Mouse (Mus musculus) CH12.LX (cell line): ENCODE results near the gene Cd59b. TPM values are rescaled to one million over a fixed set of nuclear protein-coding genes. Genes with fewer than 3 reads are reported as not detected.

ENCODE experiments used
- DNase-seq: peaks from one replicate; pipeline ENCODE4 v3.0.0-alpha.2; 2013; ENCODE audit errors: extremely low read depth
- H3K27ac ChIP-seq: 2 replicates; pipeline ENCODE4 v1.5.1; 2012; ENCODE audit warnings: low read depth, mild to moderate bottlenecking, control low read depth, moderate library complexity; ENCODE audit not compliant: insufficient read depth
- H3K27me3 ChIP-seq: replicated peaks from 2 replicates; pipeline ENCODE3; 2012; ENCODE audit warnings: inconsistent platforms
- H3K36me3 ChIP-seq, 2 experiments: replicated peaks in 1 of 2; 2 replicates each; pipeline versions ENCODE3 to v1.6.1; 2012; ENCODE audit warnings: inconsistent platforms in 1 of 2, low read length in 1 of 2, mild to moderate bottlenecking in 1 of 2, mixed read lengths in 1 of 2, moderate library complexity in 1 of 2; ENCODE audit not compliant: control insufficient read depth in 1 of 2, insufficient read depth in 1 of 2
- H3K4me1 ChIP-seq, 2 experiments: 2 replicates each; pipeline ENCODE4 v1.6.1; 2012; ENCODE audit warnings: inconsistent platforms in 1 of 2, moderate library complexity in 1 of 2; ENCODE audit not compliant: insufficient read depth in 2 of 2, control insufficient read depth in 1 of 2
- H3K4me2 ChIP-seq: 2 replicates; pipeline ENCODE4 v1.6.1; 2012; ENCODE audit warnings: low read depth, mild to moderate bottlenecking, control low read depth; ENCODE audit not compliant: poor library complexity, insufficient read depth, severe bottlenecking
- H3K4me3 ChIP-seq, 3 experiments: fragments of 150-350 bp in 1 of 3; sonication (generic) in 1 of 3; replicated peaks in 1 of 3; 2 replicates each; pipeline versions ENCODE3 to v1.5.1; 2011 to 2012; ENCODE audit warnings: low read depth in 2 of 3, low read length in 2 of 3, mild to moderate bottlenecking in 2 of 3, moderate library complexity in 2 of 3, control low read depth in 1 of 3, improper control_type of control experiment in 1 of 3, inconsistent platforms in 1 of 3, mixed read lengths in 1 of 3; ENCODE audit not compliant: poor library complexity in 1 of 3
- H3K79me2 ChIP-seq: replicated peaks from 2 replicates; pipeline ENCODE4 v1.6.1; 2012; ENCODE audit warnings: mild to moderate bottlenecking, moderate library complexity; ENCODE audit not compliant: control insufficient read depth, poor library complexity, insufficient read depth, severe bottlenecking; ENCODE audit errors: extremely low read depth
- H3K9ac ChIP-seq: 2 replicates; pipeline ENCODE4 v1.6.1; 2012; ENCODE audit warnings: low read depth, mild to moderate bottlenecking, control low read depth, moderate library complexity; ENCODE audit not compliant: insufficient read depth
- H3K9me3 ChIP-seq: replicated peaks from 2 replicates; pipeline ENCODE3; 2012; ENCODE audit warnings: low read length, inconsistent platforms, mixed read lengths
- BHLHE40 ChIP-seq: IDR thresholded peaks from 2 replicates; pipeline ENCODE4 v1.6.1; 2011; ENCODE audit warnings: mild to moderate bottlenecking, low read depth, low read length, improper control_type of control experiment
- CHD2 ChIP-seq: IDR thresholded peaks from 2 replicates; pipeline ENCODE4 v1.6.1; 2011; ENCODE audit warnings: low read length, improper control_type of control experiment
- JUND ChIP-seq: conservative IDR thresholded peaks from 2 replicates; pipeline ENCODE4 v1.6.1; 2011; ENCODE audit warnings: low read depth, low read length, improper control_type of control experiment
- KAT2A ChIP-seq: IDR thresholded peaks from 2 replicates; pipeline ENCODE4 v1.6.1; 2012; ENCODE audit warnings: low read length, improper control_type of control experiment, inconsistent platforms; ENCODE audit not compliant: insufficient replicate concordance
- MEF2A ChIP-seq: IDR thresholded peaks from 2 replicates; pipeline ENCODE4 v1.6.1; 2014; ENCODE audit warnings: low read depth, mild to moderate bottlenecking, inconsistent platforms, low read length, improper control_type of control experiment, borderline replicate concordance
- MXI1 ChIP-seq: IDR thresholded peaks from 2 replicates; pipeline ENCODE4 v1.6.1; 2011; ENCODE audit warnings: mild to moderate bottlenecking, low read depth, low read length, improper control_type of control experiment
- NRF1 ChIP-seq: IDR thresholded peaks from 2 replicates; pipeline ENCODE4 v1.6.1; 2014; ENCODE audit warnings: low read depth, mild to moderate bottlenecking, inconsistent platforms, low read length, improper control_type of control experiment, moderate library complexity
- POLR2A ChIP-seq: IDR thresholded peaks from 2 replicates; pipeline ENCODE4 v1.6.1; 2011; ENCODE audit warnings: low read depth, mild to moderate bottlenecking, improper control_type of control experiment, low read length
- POLR2AphosphoS2 ChIP-seq: IDR thresholded peaks from 2 replicates; pipeline ENCODE4 v1.6.1; 2011; ENCODE audit warnings: low read depth, low read length, improper control_type of control experiment
- RCOR1 ChIP-seq: conservative IDR thresholded peaks from 2 replicates; pipeline ENCODE4 v1.6.1; 2012; ENCODE audit warnings: low read depth, mild to moderate bottlenecking, inconsistent platforms, low read length, improper control_type of control experiment
- SIN3A ChIP-seq: IDR thresholded peaks from 2 replicates; pipeline ENCODE4 v1.6.1; 2012; ENCODE audit warnings: low read length, improper control_type of control experiment, inconsistent platforms
- SMC3 ChIP-seq: IDR thresholded peaks from 2 replicates; pipeline ENCODE4 v1.6.1; 2011; ENCODE audit warnings: low read depth, low read length, improper control_type of control experiment
- TCF12 ChIP-seq: IDR thresholded peaks from 2 replicates; pipeline ENCODE4 v1.6.1; 2014; ENCODE audit warnings: low read depth, mild to moderate bottlenecking, inconsistent platforms, low read length, improper control_type of control experiment
- UBTF ChIP-seq: IDR thresholded peaks from 2 replicates; pipeline ENCODE4 v1.6.1; 2012; ENCODE audit warnings: low read depth, mild to moderate bottlenecking, inconsistent platforms, low read length, improper control_type of control experiment, moderate library complexity
- ZNF384 ChIP-seq: IDR thresholded peaks from 2 replicates; pipeline ENCODE4 v1.6.1; 2012; ENCODE audit warnings: low read depth, low read length, improper control_type of control experiment, inconsistent platforms
- dilution Hi-C: fragments of 300-500 bp; cut with MboI; formaldehyde crosslinking; loops from 2 replicates; pipeline ENCODE4 v1.14.3; 2020; ENCODE audit warnings: low sequenced_read_pairs; ENCODE audit not compliant: extremely low pct_unique_long_range_greater_than_20kb, extremely low pct_ligation_motif_present
- in situ Hi-C: fragments of 300-500 bp; cut with MboI; formaldehyde crosslinking; loops from 3 replicates; pipeline ENCODE4 v1.14.3; 2019; ENCODE audit warnings: low sequenced_read_pairs, low pct_ligation_motif_present, low pct_unique_long_range_greater_than_20kb, mixed read lengths
- polyA plus RNA-seq: library from polyadenylated mRNA; unstranded; fragments of >175 nt; gene quantifications from 2 replicates; pipeline ENCODE4 v1.2.1, GENCODE M21; 2012; ENCODE audit warnings: low read depth; ENCODE audit not compliant: insufficient read length
- total RNA-seq, 2 experiments: library from RNA; depleted of rRNA; stranded (reverse); fragments of 300-350 nt in 1 of 2; fragments of >200 nt in 1 of 2; gene quantifications; 2 replicates each; pipeline ENCODE4 v1.2.3; 2012 to 2014

The Cd59b gene
- total RNA-seq (2012; rRNA removed) (0.25 TPM in 1 of 2 replicates, not detected in the other), total RNA-seq (2014; rRNA removed) (1.6 and 2.1 TPM in 2 replicates), polyA plus RNA-seq (0.80 and 1.00 TPM in 2 replicates)

DNA sequence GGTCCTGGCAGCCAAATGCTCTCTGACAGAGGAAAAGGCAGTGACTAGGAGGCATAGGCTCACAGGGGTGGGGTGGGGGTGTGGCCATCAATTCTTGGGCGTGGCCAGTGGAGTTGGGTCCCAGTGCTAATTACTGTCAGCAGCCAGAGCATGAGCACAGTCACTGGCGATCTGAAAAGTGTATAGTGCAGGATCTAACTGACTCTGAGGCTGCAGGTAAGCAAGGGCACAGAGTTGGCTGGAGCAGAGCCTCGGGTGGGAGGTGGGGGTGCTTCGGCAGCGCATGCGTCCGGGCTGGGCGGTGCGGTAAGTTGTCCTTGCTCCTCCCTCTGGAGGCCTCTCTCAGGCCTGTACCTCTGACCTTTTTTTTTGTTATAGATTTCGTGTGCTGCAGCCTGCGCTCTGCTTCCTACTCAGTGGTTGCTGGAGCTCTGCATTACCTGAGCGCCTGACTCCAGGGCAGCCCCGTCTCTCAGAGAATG, at the start of gene Cd59b:
Gene Cd59b, plus strand, starts transcription at position 146 of the 482 bp plus-strand sequence.
- H3K36me3 ChIP-seq = no peaks in the 10 kb centered on the region
- in situ Hi-C loops = no loop called here
- H3K27ac ChIP-seq = peak within 1 kb of the TSS; percentile 31
- TF ChIP-seq NRF1 (peak; percentile 89), BHLHE40 (no peak), ZNF384 (peak; percentile 66)
- TF ChIP-seq, all 38 proteins: peak for 2
- peaks cover 0 to 8% of the 10 kb centered on the region in 2 experiments; a peak in 1 of 4 replicates for H3K4me1 ChIP-seq
- DNase-seq = peak; percentile 71
- no peaks in the 10 kb centered on the region for H3K9me3 ChIP-seq
- H3K9ac ChIP-seq = no peak within 1 kb of the TSS; the same call in 1 of the 2 replicates
- peak within 1 kb of the TSS; percentile 4; the same call in 1 of the 2 replicates for H3K4me2 ChIP-seq
- H3K27me3 ChIP-seq = no peaks in the 10 kb centered on the region
- dilution Hi-C loops = no loop called here
- no peaks in the 10 kb centered on the region for H3K79me2 ChIP-seq
- peak within 1 kb of the TSS; percentile 49 to 63 (median 50) for H3K4me3 ChIP-seq

GRCm38 (mm10) chr2:104023096-104023495, 46.6 kb upstream of the Cd59b start:
- H3K27ac ChIP-seq = no peak overlapping the region
- no peak overlapping the region for H3K4me2 ChIP-seq
- H3K9me3 ChIP-seq = peaks cover 3% of the 10 kb centered on the region
- H3K36me3 ChIP-seq = no peaks in the 10 kb centered on the region
- H3K79me2 ChIP-seq = no peaks in the 10 kb centered on the region
- H3K4me3 ChIP-seq = no peak overlapping the region
- TF ChIP-seq SIN3A (no peak), NRF1 (no peak), TCF12 (no peak), POLR2AphosphoS2 (no peak)
- peaks cover 0 to 10% of the 10 kb centered on the region in 2 experiments; a peak in 2 of 4 replicates for H3K4me1 ChIP-seq
- H3K27me3 ChIP-seq = peaks cover 3% of the 10 kb centered on the region
- dilution Hi-C loops (no loop called here), in situ Hi-C loops (no loop called here)
- no peak for DNase-seq
- H3K9ac ChIP-seq = no peak overlapping the region

- H3K27me3 ChIP-seq = peaks cover 3% of the 10 kb centered on the region
- H3K9me3 ChIP-seq = peaks cover 3% of the 10 kb centered on the region
- H3K9ac ChIP-seq = no peak overlapping the region
- peaks cover 3 to 20% of the 10 kb centered on the region in 2 experiments; a peak in 2 of 4 replicates for H3K4me1 ChIP-seq
- H3K27ac ChIP-seq = no peak overlapping the region
- peaks cover 11% of the 10 kb centered on the region for H3K79me2 ChIP-seq
- DNase-seq = no peak
- H3K4me3 ChIP-seq = no peak overlapping the region
- no peak overlapping the region for H3K4me2 ChIP-seq
- in situ Hi-C loops = loop anchor here (25.0 kb wide), 1 partner anchor 563 kb away; the partner anchor contains the start of gene Cstf3
- dilution Hi-C loops = no loop called here
- no peaks in the 10 kb centered on the region for H3K36me3 ChIP-seq
- TF ChIP-seq POLR2AphosphoS2 (no peak), UBTF (no peak), MEF2A (no peak), TCF12 (no peak), JUND (no peak), KAT2A (no peak), RCOR1 (no peak), POLR2A (no peak), SMC3 (no peak), MXI1 (no peak), CHD2 (no peak)
Observed at GRCm38 (mm10) chr2:104024656-104025055, 45.0 kb upstream of the Cd59b start.
